Mouse (Mus musculus): ENCODE measurements around the gene Gbx1.

DNA sequence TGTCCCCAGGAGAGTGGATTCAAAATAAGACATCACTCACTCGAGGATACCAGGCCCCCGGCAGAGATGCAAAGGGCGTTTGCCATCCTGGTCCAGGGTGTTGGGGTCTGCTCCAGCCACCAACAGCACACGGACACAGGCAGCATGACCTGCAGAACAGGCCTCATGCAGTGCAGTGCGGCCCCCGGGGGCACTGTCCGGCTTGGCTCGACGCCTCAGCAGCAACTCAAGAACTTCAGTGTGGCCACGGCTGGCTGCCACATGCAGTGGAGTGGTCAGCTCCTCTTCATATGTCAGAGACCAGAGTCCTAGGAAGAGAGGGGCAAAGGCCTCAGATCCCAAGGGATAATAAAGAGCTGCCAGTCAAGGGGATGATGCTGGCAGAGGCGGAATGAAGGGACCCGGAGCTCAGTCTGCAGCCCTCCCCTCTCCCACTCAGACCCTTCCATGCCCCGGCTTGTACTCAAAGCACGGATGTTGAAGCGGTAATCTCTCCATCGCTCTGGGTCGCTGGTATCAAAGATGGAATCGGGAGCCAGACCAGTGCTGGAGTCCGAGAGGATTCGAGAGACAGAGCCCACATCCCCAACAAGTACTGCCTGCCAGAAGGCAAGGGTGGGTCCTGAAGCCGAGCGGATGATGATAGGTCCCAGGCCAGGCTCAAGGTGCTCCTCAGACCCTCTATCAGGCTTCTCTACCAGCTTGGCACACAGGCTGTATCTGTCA, 12.7 kb upstream of the Gbx1 start:
- TF ChIP-seq CTCF (IDR thresholded peaks at IDR 0.05; ENCODE audit: borderline replicate concordance, insufficient read depth, low read depth, low read length): no peak
- no peak for TF ChIP-seq POLR2A (IDR thresholded peaks at IDR 0.05; ENCODE audit: borderline replicate concordance, insufficient read depth, low read length)
